Mouse (Mus musculus) intestine, postnatal 0 days (tissue): ENCODE results near the gene Slc25a28. TPM values are rescaled to one million over a fixed set of nuclear protein-coding genes. Genes with fewer than 3 reads are reported as not detected.
A peak's percentile ranks its signal among the peaks of the same experiment; 100 is the strongest.

Experiments
- ATAC-seq: fragments of 200-750 bp; cut with Nextera tagmentation; 2 replicates; pipeline ENCODE4 v1.8.0; 2017; ENCODE audit warnings: mild to moderate bottlenecking, moderate TSS enrichment, moderate library complexity
- H3K27ac ChIP-seq: fragments of 300-500 bp; sonication (generic); 2 replicates; pipeline ENCODE4 v1.5.1; 2014; ENCODE audit warnings: mild to moderate bottlenecking, low read depth, low read length, moderate library complexity
- H3K27me3 ChIP-seq: fragments of 300-500 bp; sonication (generic); replicated peaks from 2 replicates; pipeline ENCODE4 v1.6.1; 2014; ENCODE audit warnings: low read length, mixed read lengths; ENCODE audit not compliant: control insufficient read depth, insufficient read depth
- H3K36me3 ChIP-seq: fragments of 300-500 bp; sonication (generic); 2 replicates; pipeline ENCODE4 v1.6.1; 2014; ENCODE audit warnings: mild to moderate bottlenecking, moderate library complexity; ENCODE audit not compliant: control insufficient read depth, insufficient read depth
- H3K4me1 ChIP-seq: fragments of 300-500 bp; sonication (generic); replicated peaks from 2 replicates; pipeline ENCODE4 v1.6.1; 2014; ENCODE audit warnings: antibody characterized with exemption, low read length, mixed read lengths; ENCODE audit not compliant: control insufficient read depth, insufficient read depth
- H3K4me2 ChIP-seq: fragments of 300-500 bp; sonication (generic); replicated peaks from 2 replicates; pipeline ENCODE4 v1.6.1; 2014; ENCODE audit warnings: low read depth, mild to moderate bottlenecking, moderate library complexity
- H3K4me3 ChIP-seq: fragments of 300-500 bp; sonication (generic); 2 replicates; pipeline ENCODE4 v1.5.1; 2014; ENCODE audit warnings: low read depth, low read length
- H3K9ac ChIP-seq: fragments of 300-500 bp; sonication (generic); 2 replicates; pipeline ENCODE4 v1.6.1; 2014; ENCODE audit warnings: mild to moderate bottlenecking, low read depth, low read length
- H3K9me3 ChIP-seq: fragments of 300-500 bp; sonication (generic); 2 replicates; pipeline ENCODE4 v1.6.1; 2016; ENCODE audit warnings: mixed run types; ENCODE audit not compliant: control insufficient read depth
- CTCF ChIP-seq: sonication (generic); IDR thresholded peaks from 2 replicates; pipeline ENCODE4 v1.5.1; 2016; ENCODE audit warnings: low read depth, mild to moderate bottlenecking, control low read depth, antibody characterized with exemption, moderate library complexity
- WGBS: fragments of 180-500 bp; shearing (Covaris S2); extraction: QIAGEN DNeasy Blood & Tissue Kit; methylation state at CpG from one replicate; pipeline ENCODE4 v1.1.7; 2014; 5-methylcytosine and 5-hydroxymethylcytosine counted together
- polyA plus RNA-seq: library from polyadenylated mRNA; unstranded; fragments of >200 nt; fragmentation: Nextera tagmentation; extraction: Ambion mirVana; gene quantifications from 2 replicates; pipeline ENCODE4 v1.2.1, GENCODE M21; 2015

The Slc25a28 gene
- polyA plus RNA-seq, 1 experiment from 2014 or later = 20.6 TPM

DNA sequence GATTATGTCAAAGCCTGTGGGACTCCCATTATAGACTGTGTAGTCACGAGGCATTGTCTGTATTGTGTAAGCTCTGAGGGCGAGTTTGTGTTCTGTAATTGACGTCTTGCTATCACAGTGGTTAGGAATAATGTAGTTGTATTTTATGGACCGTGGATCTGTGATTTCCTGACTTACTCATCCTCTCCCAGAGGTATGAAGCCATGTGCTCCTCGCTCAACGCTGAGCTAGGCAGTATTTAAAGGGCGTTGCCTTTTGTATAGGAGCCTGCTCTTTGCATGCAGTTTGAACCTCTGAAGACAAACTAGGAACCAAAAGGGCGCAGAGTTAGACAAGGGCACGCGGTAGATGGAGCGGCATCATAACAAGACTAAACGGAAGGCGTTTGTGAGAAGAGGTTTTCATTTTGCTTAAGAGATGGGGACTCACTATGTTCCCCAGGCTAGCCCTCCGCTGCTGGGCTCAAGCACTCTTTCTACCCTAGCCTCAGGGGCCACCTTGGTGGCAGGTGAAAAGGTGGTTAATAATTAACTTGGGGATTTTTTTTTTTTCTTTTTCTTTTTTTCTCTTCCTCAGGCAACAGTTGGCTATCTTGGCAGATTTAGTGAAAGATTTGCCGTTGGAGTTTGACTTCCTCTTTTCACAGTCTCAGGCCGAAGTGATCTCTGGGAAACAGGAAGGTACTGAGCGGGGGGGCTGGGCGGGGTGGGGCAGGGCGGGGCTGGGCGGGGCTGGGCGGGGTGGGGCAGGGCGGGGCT is 36.7 kb upstream of the Slc25a28 start:
- 32% methylated on average over 22 of the region's 22 CpGs for WGBS
- H3K4me1 ChIP-seq = no peaks in the 10 kb centered on the region; the same call in none of the 2 replicates
- TF ChIP-seq CTCF = no peak
- peak overlapping the region; percentile 90 for H3K27ac ChIP-seq
- H3K9ac ChIP-seq = no peak overlapping the region; the same call in 1 of the 2 replicates
- H3K9me3 ChIP-seq = no peaks in the 10 kb centered on the region
- peaks cover 57% of the 10 kb centered on the region for H3K36me3 ChIP-seq
- no peaks in the 10 kb centered on the region for H3K27me3 ChIP-seq
- H3K4me3 ChIP-seq = no peak overlapping the region
- peak; percentile 92 for ATAC-seq
- peak overlapping the region; percentile 4; the same call in 1 of the 2 replicates for H3K4me2 ChIP-seq

DNA sequence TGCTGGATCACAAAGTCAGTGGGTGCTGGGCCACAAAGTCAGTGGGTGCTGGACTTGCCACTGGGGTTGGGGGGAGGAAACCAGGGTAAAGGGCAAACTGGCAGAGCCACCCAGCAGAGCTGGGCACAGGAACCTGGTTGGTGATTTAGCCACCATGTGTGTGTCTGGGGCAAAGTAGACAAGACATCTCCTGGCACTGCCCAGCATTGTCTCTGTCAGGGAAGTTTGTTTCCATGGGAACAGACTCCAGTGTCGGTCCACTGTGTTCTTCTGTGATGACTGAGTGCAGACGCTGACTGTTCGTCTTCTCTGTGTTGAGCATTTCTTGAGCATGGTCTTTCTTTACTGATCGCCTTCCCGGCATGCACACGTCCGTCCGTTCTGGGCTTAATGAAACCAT is 34.6 kb upstream of the Slc25a28 start:
- no peak overlapping the region for H3K4me3 ChIP-seq
- WGBS = 75% methylated on average over 8 of the region's 8 CpGs
- H3K36me3 ChIP-seq = peaks cover 52% of the 10 kb centered on the region
- H3K9ac ChIP-seq = no peak overlapping the region
- no peak for ATAC-seq
- no peak overlapping the region for H3K4me2 ChIP-seq
- H3K4me1 ChIP-seq = no peaks in the 10 kb centered on the region; the same call in none of the 2 replicates
- no peaks in the 10 kb centered on the region for H3K9me3 ChIP-seq
- TF ChIP-seq CTCF = no peak
- no peaks in the 10 kb centered on the region for H3K27me3 ChIP-seq
- H3K27ac ChIP-seq = peak overlapping the region; percentile 11; the same call in 1 of the 2 replicates

- Histone ChIP-seq H3K4me2 (no peak overlapping the region), H3K27ac (no peak overlapping the region), H3K9me3 (no peaks in the 10 kb centered on the region), H3K4me3 (no peak overlapping the region), H3K36me3 (peaks cover 51% of the 10 kb centered on the region), H3K4me1 (no peaks in the 10 kb centered on the region; the same call in none of the 2 replicates), H3K27me3 (no peaks in the 10 kb centered on the region), H3K9ac (no peak overlapping the region)
- no peak for ATAC-seq
- WGBS = 70% methylated on average over 7 of the region's 7 CpGs
- TF ChIP-seq CTCF = no peak
Observed at GRCm38 (mm10) chr19:43708206-43708605, 33.5 kb upstream of the Slc25a28 start.

- no peak overlapping the region for H3K27ac ChIP-seq
- H3K36me3 ChIP-seq = peaks cover 67% of the 10 kb centered on the region
- TF ChIP-seq CTCF = no peak
- no peaks in the 10 kb centered on the region for H3K9me3 ChIP-seq
- ATAC-seq = peak; percentile 44
- 56% methylated on average over 17 of the region's 17 CpGs for WGBS
- no peak overlapping the region for H3K4me3 ChIP-seq
- H3K4me1 ChIP-seq = no peaks in the 10 kb centered on the region; the same call in 1 of the 2 replicates
- H3K4me2 ChIP-seq = no peak overlapping the region
- H3K9ac ChIP-seq = no peak overlapping the region
- H3K27me3 ChIP-seq = no peaks in the 10 kb centered on the region
Observed at GRCm38 (mm10) chr19:43704787-43705497, 30.3 kb upstream of the Slc25a28 start.

GRCm38 (mm10) chr19:43704211-43704610 is 29.5 kb upstream of the Slc25a28 start:
- Histone ChIP-seq H3K4me2 (no peak overlapping the region), H3K9ac (no peak overlapping the region), H3K27ac (no peak overlapping the region), H3K36me3 (peaks cover 66% of the 10 kb centered on the region), H3K27me3 (no peaks in the 10 kb centered on the region), H3K4me3 (no peak overlapping the region), H3K4me1 (no peaks in the 10 kb centered on the region), H3K9me3 (no peaks in the 10 kb centered on the region)
- 47% methylated on average over 11 of the region's 11 CpGs for WGBS
- no peak for TF ChIP-seq CTCF
- ATAC-seq = no peak

GRCm38 (mm10) chr19:43699763-43700155 is 25.1 kb upstream of the Slc25a28 start:
- no peak for TF ChIP-seq CTCF
- H3K4me1 ChIP-seq = no peaks in the 10 kb centered on the region
- ATAC-seq = no peak
- H3K27me3 ChIP-seq = no peaks in the 10 kb centered on the region
- no peak overlapping the region for H3K9ac ChIP-seq
- H3K4me3 ChIP-seq = no peak overlapping the region
- H3K27ac ChIP-seq = 0 out of 2 replicates have a peak overlapping the region, but pooled peaks have one; percentile 46
- H3K4me2 ChIP-seq = no peak overlapping the region
- no peaks in the 10 kb centered on the region for H3K9me3 ChIP-seq
- WGBS = 74% methylated on average over 6 of the region's 6 CpGs
- peaks cover 31% of the 10 kb centered on the region for H3K36me3 ChIP-seq
